Comparison of ENCODE assay signal across 8 mouse cellular contexts in the genomic region with DNA sequence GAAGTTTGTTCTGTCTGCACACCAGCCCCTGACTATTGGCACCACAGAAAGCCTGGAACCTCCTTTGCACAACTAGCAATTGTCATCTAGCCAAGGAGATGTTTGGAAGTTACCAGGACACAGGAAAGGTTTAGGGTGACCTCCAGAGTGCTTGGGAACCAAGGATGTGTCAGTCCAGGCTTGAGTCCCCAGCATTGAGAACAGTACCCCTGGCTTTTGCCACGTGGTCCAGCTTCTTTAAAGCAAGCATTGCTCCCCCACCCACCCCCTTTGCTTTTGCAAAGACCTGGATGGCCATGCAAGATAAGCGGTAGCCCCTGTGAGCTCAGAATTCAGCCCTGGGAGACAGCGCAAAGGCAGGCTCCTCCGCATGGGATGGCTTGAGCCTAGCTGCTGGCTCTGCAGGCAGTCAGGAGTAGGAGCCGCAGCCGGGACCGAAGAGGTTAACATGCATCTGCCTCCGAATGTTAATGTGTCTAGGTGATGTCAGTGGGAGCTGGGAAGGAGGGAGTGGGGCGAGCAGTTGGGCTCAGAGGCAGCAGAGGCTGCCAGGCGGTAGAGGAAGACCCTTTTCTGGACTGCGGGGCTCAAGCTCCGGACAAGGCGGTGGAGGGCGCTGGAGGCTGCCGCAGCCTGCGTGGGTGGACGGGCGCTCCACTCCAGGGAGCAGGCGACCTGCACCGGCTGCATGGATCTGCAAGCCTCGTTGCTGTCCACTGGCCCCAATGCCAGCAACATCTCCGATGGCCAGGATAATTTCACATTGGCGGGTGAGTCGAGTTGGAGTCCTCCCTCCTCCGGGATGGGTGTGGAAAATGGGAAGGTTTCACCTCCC. TPM values are rescaled to one million over a fixed set of nuclear protein-coding genes. Genes with fewer than 3 reads are reported as not detected.
DNase-seq lines count a peak whose midpoint lies in the region; ATAC-seq lines count a peak whose summit lies in the region.

A gene (plus strand): TSS at position 414 of the 835 bp plus-strand sequence.

- H3K4me2 ChIP-seq in embryonic facial prominence, embryonic 14.5 days (ENCODE audit: low read depth, low read length) = peak within 1 kb of the TSS; percentile 72
- H3K4me2 ChIP-seq in heart, embryonic 14.5 days (ENCODE audit: low read length) = peak within 1 kb of the TSS; percentile 79
- H3K4me2 ChIP-seq in liver, embryonic 11.5 days = peak within 1 kb of the TSS; percentile 68
- peak within 1 kb of the TSS; percentile 77 for H3K4me2 ChIP-seq in neural tube, embryonic 12.5 days (replicated peaks)

- peaks cover 9% of the 10 kb centered on the region; the same call in 1 of the 2 replicates for H3K4me1 ChIP-seq in embryonic facial prominence, embryonic 14.5 days (ENCODE audit: control insufficient read depth, insufficient read depth, low read length)
- peaks cover 7 to 12% of the 10 kb centered on the region in 2 experiments; a peak in 3 of 4 replicates for H3K4me1 ChIP-seq in heart, embryonic 14.5 days (ENCODE audit: control insufficient read depth in 2 of 2, insufficient read depth in 2 of 2, low read length in 2 of 2)
- H3K4me1 ChIP-seq in liver, embryonic 11.5 days (replicated peaks; ENCODE audit: control insufficient read depth, insufficient read depth, low read length) = peaks cover 8% of the 10 kb centered on the region
- H3K4me1 ChIP-seq in neural tube, embryonic 12.5 days = peaks cover 16% of the 10 kb centered on the region; the same call in 1 of the 2 replicates

- H3K9me3 ChIP-seq in embryonic facial prominence, embryonic 14.5 days (ENCODE audit: control insufficient read depth, low read length) = no peaks in the 10 kb centered on the region
- no peaks in the 10 kb centered on the region for H3K9me3 ChIP-seq in heart, embryonic 14.5 days (ENCODE audit: control insufficient read depth, low read length)
- no peaks in the 10 kb centered on the region for H3K9me3 ChIP-seq in liver, embryonic 11.5 days (ENCODE audit: control insufficient read depth, low read length)
- H3K9me3 ChIP-seq in neural tube, embryonic 12.5 days = no peaks in the 10 kb centered on the region

- H3K9ac ChIP-seq in embryonic facial prominence, embryonic 14.5 days (ENCODE audit: low read depth, low read length) = peak within 1 kb of the TSS; percentile 49
- H3K9ac ChIP-seq in heart, embryonic 14.5 days (ENCODE audit: low read length) = peak within 1 kb of the TSS; percentile 25; the same call in 1 of the 2 replicates
- H3K9ac ChIP-seq in liver, embryonic 11.5 days (ENCODE audit: low read depth, low read length) = no peak within 1 kb of the TSS
- peak within 1 kb of the TSS; percentile 40 for H3K9ac ChIP-seq in neural tube, embryonic 12.5 days

- H3K4me3 ChIP-seq in embryonic facial prominence, embryonic 14.5 days (ENCODE audit: low read depth, low read length) = peak within 1 kb of the TSS; percentile 40
- peak within 1 kb of the TSS; percentile 24 to 39 for H3K4me3 ChIP-seq in heart, embryonic 14.5 days (ENCODE audit: control insufficient read depth in 1 of 2, insufficient read depth in 1 of 2, low read depth in 1 of 2, low read length in 2 of 2)
- peak within 1 kb of the TSS; percentile 37 for H3K4me3 ChIP-seq in liver, embryonic 11.5 days (ENCODE audit: low read depth, low read length)
- H3K4me3 ChIP-seq in neural tube, embryonic 12.5 days = peak within 1 kb of the TSS; percentile 34

- H3K27ac ChIP-seq in embryonic facial prominence, embryonic 14.5 days (replicated peaks; ENCODE audit: low read depth, low read length) = no peak within 1 kb of the TSS
- no peak within 1 kb of the TSS for H3K27ac ChIP-seq in heart, embryonic 14.5 days (replicated peaks in 1 of 2; ENCODE audit: control insufficient read depth in 1 of 2, insufficient read depth in 1 of 2, low read depth in 2 of 2, low read length in 2 of 2)
- no peak within 1 kb of the TSS for H3K27ac ChIP-seq in liver, embryonic 11.5 days (ENCODE audit: low read depth, low read length)
- H3K27ac ChIP-seq in neural tube, embryonic 12.5 days = no peak within 1 kb of the TSS

- peak; percentile 82 for ATAC-seq in embryonic facial prominence, embryonic 14.5 days (ENCODE audit: low read depth)
- peak; percentile 54; the same call in 1 of the 2 replicates for ATAC-seq in heart, embryonic 14.5 days (ENCODE audit: insufficient number of reproducible peaks, insufficient read depth, low FRiP score, low read depth)
- no peak for ATAC-seq in liver, embryonic 11.5 days (replicated peaks; ENCODE audit: low FRiP score)
- peak; percentile 79 for ATAC-seq in neural tube, embryonic 12.5 days (ENCODE audit: low FRiP score, low read depth)
- ATAC-seq in monocyte, adult 5-6 weeks (replicated peaks; ENCODE audit: insufficient number of reproducible peaks, low FRiP score, low TSS enrichment, poor library complexity, severe bottlenecking) = no peak

- peak; percentile 68 for DNase-seq in layer of hippocampus, adult 11-12 months (ENCODE audit: low spot score)
- DNase-seq in layer of hippocampus, adult 9-10 months (ENCODE audit: low spot score) = no peak
- DNase-seq in embryonic facial prominence, embryonic 14.5 days (ENCODE audit: low spot score) = peak; percentile 77
- DNase-seq in kidney, postnatal 14 days = peak; percentile 68
- DNase-seq in liver, embryonic 11.5 days (ENCODE audit: low spot score) = peak; percentile 69

- no peaks in the 10 kb centered on the region for H3K36me3 ChIP-seq in embryonic facial prominence, embryonic 14.5 days (ENCODE audit: control insufficient read depth, insufficient read depth, low read length)
- no peaks in the 10 kb centered on the region for H3K36me3 ChIP-seq in heart, embryonic 14.5 days (ENCODE audit: control insufficient read depth, insufficient read depth, low read length)
- H3K36me3 ChIP-seq in liver, embryonic 11.5 days (ENCODE audit: control insufficient read depth, insufficient read depth, low read length) = no peaks in the 10 kb centered on the region
- H3K36me3 ChIP-seq in neural tube, embryonic 12.5 days = no peaks in the 10 kb centered on the region

- H3K27me3 ChIP-seq in embryonic facial prominence, embryonic 14.5 days (replicated peaks; ENCODE audit: control insufficient read depth, insufficient read depth, low read length) = no peaks in the 10 kb centered on the region; the same call in none of the 2 replicates
- peaks cover 43% of the 10 kb centered on the region for H3K27me3 ChIP-seq in heart, embryonic 14.5 days (ENCODE audit: control insufficient read depth, insufficient read depth, low read length)
- H3K27me3 ChIP-seq in liver, embryonic 11.5 days (replicated peaks; ENCODE audit: control insufficient read depth, insufficient read depth, low read length) = peaks cover 37% of the 10 kb centered on the region
- peaks cover 9% of the 10 kb centered on the region for H3K27me3 ChIP-seq in neural tube, embryonic 12.5 days (replicated peaks)

- WGBS in embryonic facial prominence, embryonic 14.5 days = 1% methylated on average over 25 of the region's 25 CpGs
- 1% methylated on average over 25 of the region's 25 CpGs for WGBS in heart, embryonic 14.5 days
- 3% methylated on average over 25 of the region's 25 CpGs for WGBS in liver, embryonic 11.5 days
- WGBS in neural tube, embryonic 12.5 days = under 1% methylated on average over 25 of the region's 25 CpGs

RNA-seq across cellular contexts. Expression of the gene that starts here (rescaled TPM):
- polyA plus RNA-seq in embryonic facial prominence, embryonic 14.5 days (2014; fragmentation: Nextera tagmentation; extraction: Ambion mirVana) = 1.1 and 2.0 TPM in 2 replicates
- polyA plus RNA-seq in heart, embryonic 14.5 days (2014; fragmentation: Nextera tagmentation; extraction: Ambion mirVana) = not detected in 2 replicates
- polyA plus RNA-seq in liver, embryonic 11.5 days (2014; fragmentation: Nextera tagmentation; extraction: Ambion mirVana) = 0.12 and 0.29 TPM in 2 replicates
- 1.1 and 1.3 TPM in 2 replicates for polyA plus RNA-seq in neural tube, embryonic 12.5 days (2016; fragmentation: Nextera tagmentation; extraction: Ambion mirVana)
- total RNA-seq in monocyte, adult 5-6 weeks (2017) = 2.2 TPM in 1 of 3 replicates, not detected in the others

Comparison
In these comparisons a context has a peak if more than half of its experiments do, and no peak if none do; other contexts are left out.
1. Peak in ATAC-seq, H3K4me3 ChIP-seq, H3K9ac ChIP-seq and H3K4me2 ChIP-seq in heart, embryonic 14.5 days; RNA of the gene not detected or under 1 TPM.
2. Peak in DNase-seq, H3K4me3 ChIP-seq and H3K4me2 ChIP-seq in liver, embryonic 11.5 days; RNA of the gene not detected or under 1 TPM.
3. ATAC-seq: peak in embryonic facial prominence, embryonic 14.5 days (single experiment) and neural tube, embryonic 12.5 days (single experiment); none in liver, embryonic 11.5 days (single experiment) and monocyte, adult 5-6 weeks (single experiment).
4. Peak in every context shown above with its lines, with median percentiles within 50 percentile points of each other: H3K4me2 ChIP-seq and H3K4me3 ChIP-seq.